Mouse (Mus musculus) 3134 (cell line): ENCODE measurements around the gene Clk4.

Source experiments
- DNase-seq: peaks from one replicate; pipeline ENCODE4 v3.0.0-alpha.2; 2011; ENCODE audit warnings: low spot score; ENCODE audit not compliant: insufficient read length; ENCODE audit errors: extremely low read depth

Clk4 gene

GRCm38 (mm10) chr11:51261680-51262219 is at the start of gene Clk4:
TSS of gene Clk4 (plus strand) at chr11:51261730.
- DNase-seq = no peak

- no peak for DNase-seq
These were observed 47.5 kb upstream of the Clk4 start for GRCm38 (mm10) chr11:51214021-51214420.

- DNase-seq = no peak
These were observed 42.0 kb upstream of the Clk4 start for GRCm38 (mm10) chr11:51219396-51219980.

GRCm38 (mm10) chr11:51220308-51220707 is 41.2 kb upstream of the Clk4 start, which contains the start of gene Gm12569:
TSS of gene Gm12569 (plus strand) at chr11:51220473.
- peak; percentile 30 for DNase-seq

GRCm38 (mm10) chr11:51227104-51227503 is 34.4 kb upstream of the Clk4 start:
- no peak for DNase-seq

- no peak for DNase-seq
These were observed 26.9 kb upstream of the Clk4 start for GRCm38 (mm10) chr11:51234626-51235025.

- DNase-seq = no peak
These were observed 18.6 kb upstream of the Clk4 start for GRCm38 (mm10) chr11:51242897-51243296.

- no peak for DNase-seq
These were observed 4.5 kb upstream of the Clk4 start for GRCm38 (mm10) chr11:51257006-51257405.

GRCm38 (mm10) chr11:51262342-51263285 is 1.1 kb downstream of the Clk4 start, which contains the start of gene BC049762:
TSS of gene BC049762 (minus strand) at chr11:51263046.
- peak; percentile 99 for DNase-seq

- peak; percentile 89 for DNase-seq
These were observed 1.8 kb downstream of the Clk4 start for GRCm38 (mm10) chr11:51263286-51263831.

- peak; percentile 63 for DNase-seq
These were observed 2.8 kb downstream of the Clk4 start for GRCm38 (mm10) chr11:51264352-51264751.

GRCm38 (mm10) chr11:51265326-51265725 is 3.8 kb downstream of the Clk4 start:
- peak; percentile 21 for DNase-seq

GRCm38 (mm10) chr11:51274418-51274817 is 12.9 kb downstream of the Clk4 start:
- DNase-seq = no peak

- DNase-seq = peak; percentile 14
These were observed 28.1 kb downstream of the Clk4 start, which contains the start of gene Col23a1 for GRCm38 (mm10) chr11:51289564-51290041. TSS of gene Col23a1 (plus strand) at chr11:51289920.

GRCm38 (mm10) chr11:51290066-51290955 is 28.8 kb downstream of the Clk4 start:
- DNase-seq = no peak

- DNase-seq = no peak
These were observed 32.5 kb downstream of the Clk4 start for GRCm38 (mm10) chr11:51293956-51294530.

GRCm38 (mm10) chr11:51295742-51296141 is 34.2 kb downstream of the Clk4 start:
- no peak for DNase-seq

GRCm38 (mm10) chr11:51298691-51299090 is 37.2 kb downstream of the Clk4 start:
- DNase-seq = no peak

- DNase-seq = no peak
These were observed 40.9 kb downstream of the Clk4 start for GRCm38 (mm10) chr11:51302396-51302795.
